Mouse (Mus musculus) heart, embryonic 12.5 days (tissue): Measurements from ENCODE around the gene Ssh3. TPM values are rescaled to one million over a fixed set of nuclear protein-coding genes. Genes with fewer than 3 reads are reported as not detected.

Source experiments
- ATAC-seq: fragments of 200-750 bp; cut with Nextera tagmentation; 2 replicates; pipeline ENCODE4 v1.8.0; 2017; ENCODE audit warnings: moderate TSS enrichment, moderate library complexity; ENCODE audit not compliant: insufficient number of reproducible peaks, low FRiP score
- H3K27ac ChIP-seq: fragments of 300-500 bp; sonication (generic); 2 replicates; pipeline ENCODE4 v1.5.1; 2016; ENCODE audit warnings: mild to moderate bottlenecking, moderate library complexity; ENCODE audit not compliant: poor library complexity, severe bottlenecking
- H3K27me3 ChIP-seq: fragments of 300-500 bp; sonication (generic); replicated peaks from 2 replicates; pipeline ENCODE4 v1.6.1; 2016; ENCODE audit warnings: mild to moderate bottlenecking, moderate library complexity
- H3K36me3 ChIP-seq: fragments of 300-500 bp; sonication (generic); 2 replicates; pipeline ENCODE4 v1.6.1; 2016; ENCODE audit warnings: mild to moderate bottlenecking, moderate library complexity
- H3K4me1 ChIP-seq: fragments of 300-500 bp; sonication (generic); replicated peaks from 2 replicates; pipeline ENCODE4 v1.6.1; 2016; ENCODE audit warnings: mild to moderate bottlenecking
- H3K4me2 ChIP-seq: fragments of 300-500 bp; sonication (generic); 2 replicates; pipeline ENCODE4 v1.6.1; 2016; ENCODE audit warnings: mild to moderate bottlenecking, moderate library complexity
- H3K4me3 ChIP-seq: fragments of 300-500 bp; sonication (generic); 2 replicates; pipeline ENCODE4 v1.5.1; 2016; ENCODE audit warnings: mild to moderate bottlenecking
- H3K9ac ChIP-seq: fragments of 300-500 bp; sonication (generic); 2 replicates; pipeline ENCODE4 v1.6.1; 2016; ENCODE audit warnings: mild to moderate bottlenecking, moderate library complexity
- H3K9me3 ChIP-seq: fragments of 300-500 bp; sonication (generic); replicated peaks from 2 replicates; pipeline ENCODE4 v1.6.1; 2016; ENCODE audit warnings: mild to moderate bottlenecking, moderate library complexity
- WGBS: fragments of 180-500 bp; shearing (Covaris S2); methylation state at CpG from one replicate; pipeline ENCODE4 v1.1.7; 2016; 5-methylcytosine and 5-hydroxymethylcytosine counted together
- microRNA-seq: library from miRNA; unstranded; fragments of <30 nt; microRNA quantifications from one replicate; pipeline ENCODE4, GENCODE M21; 2017
- polyA plus RNA-seq: library from polyadenylated mRNA; unstranded; fragments of >200 nt; fragmentation: Nextera tagmentation; extraction: Ambion mirVana; gene quantifications from 2 replicates; pipeline ENCODE4 v1.2.1, GENCODE M21; 2016

Ssh3 gene
- polyA plus RNA-seq, 1 experiment from 2014 or later = 4.7 TPM

DNA sequence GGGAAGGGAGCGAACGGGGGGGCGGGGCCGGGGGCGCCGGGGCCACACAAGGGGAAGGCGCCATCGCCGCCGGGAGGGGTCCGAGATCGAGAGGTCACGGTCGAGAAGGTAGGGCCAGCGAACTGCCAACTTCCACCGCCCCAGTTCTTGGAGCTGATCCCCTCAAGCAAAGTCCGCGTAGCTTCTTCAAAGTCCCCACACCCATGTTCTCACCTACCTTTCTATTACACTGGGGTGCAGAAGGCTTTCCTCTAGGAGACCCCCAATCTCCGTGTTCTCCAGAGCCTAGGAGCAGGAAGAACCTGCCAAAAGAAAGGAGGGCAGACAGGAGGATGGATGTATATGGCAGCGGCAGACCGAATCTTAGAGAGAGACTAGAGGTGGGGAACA is 53.5 kb downstream of the Ssh3 start:
- peaks cover 57% of the 10 kb centered on the region for H3K4me1 ChIP-seq
- H3K27me3 ChIP-seq = peaks cover 70% of the 10 kb centered on the region

GRCm38 (mm10) chr19:4214771-4215450 is 54.1 kb downstream of the Ssh3 start:
- Histone ChIP-seq H3K4me3 (peak overlapping the region; percentile 67), H3K27me3 (peaks cover 65% of the 10 kb centered on the region), H3K9ac (peak overlapping the region; percentile 81), H3K27ac (peak overlapping the region; percentile 9), H3K9me3 (no peaks in the 10 kb centered on the region), H3K4me1 (peaks cover 51% of the 10 kb centered on the region), H3K4me2 (peak overlapping the region; percentile 91), H3K36me3 (no peaks in the 10 kb centered on the region)
- ATAC-seq = peak; percentile 43; the same call in 1 of the 2 replicates
- under 1% methylated on average over 55 of the region's 81 CpGs for WGBS

More for the DNA sequence above, 53.5 kb downstream of the Ssh3 start:
- ATAC-seq = no peak
- Histone ChIP-seq H3K27ac (no peak overlapping the region), H3K9me3 (no peaks in the 10 kb centered on the region), H3K4me3 (peak overlapping the region; percentile 67), H3K36me3 (no peaks in the 10 kb centered on the region), H3K4me2 (peak overlapping the region; percentile 91), H3K9ac (peak overlapping the region; percentile 81)
- WGBS = 3% methylated on average over 18 of the region's 21 CpGs

- Histone ChIP-seq H3K4me2 (peak within 1 kb of the TSS; percentile 91), H3K4me3 (peak within 1 kb of the TSS; percentile 67), H3K9me3 (no peaks in the 10 kb centered on the region), H3K27ac (peak within 1 kb of the TSS; percentile 9), H3K36me3 (no peaks in the 10 kb centered on the region), H3K27me3 (peaks cover 62% of the 10 kb centered on the region), H3K4me1 (peaks cover 51% of the 10 kb centered on the region), H3K9ac (peak within 1 kb of the TSS; percentile 81)
- under 1% methylated on average over 49 of the region's 49 CpGs for WGBS
- ATAC-seq = peak; percentile 43
Measured at GRCm38 (mm10) chr19:4214071-4214770, 54.8 kb downstream of the Ssh3 start, which contains the start of the genes Clcf1 and AC109138.7. Clcf1 (plus strand) TSS chr19:4214238. AC109138.7 (plus strand) TSS chr19:4214357.

GRCm38 (mm10) chr19:4213524-4213974 is 55.4 kb downstream of the Ssh3 start:
- no peaks in the 10 kb centered on the region for H3K36me3 ChIP-seq

GRCm38 (mm10) chr19:4211891-4212588 is 56.9 kb downstream of the Ssh3 start:
- Histone ChIP-seq H3K9ac (no peak overlapping the region), H3K27me3 (peaks cover 49% of the 10 kb centered on the region), H3K4me2 (no peak overlapping the region), H3K4me3 (no peak overlapping the region), H3K4me1 (peaks cover 40% of the 10 kb centered on the region), H3K27ac (no peak overlapping the region), H3K36me3 (no peaks in the 10 kb centered on the region), H3K9me3 (no peaks in the 10 kb centered on the region)
- no peak for ATAC-seq
- WGBS = 26% methylated on average over 4 of the region's 4 CpGs

More at GRCm38 (mm10) chr19:4213524-4213974, 55.4 kb downstream of the Ssh3 start:
- peaks cover 64% of the 10 kb centered on the region for H3K27me3 ChIP-seq
- no peak overlapping the region for H3K27ac ChIP-seq
- peak overlapping the region; percentile 67 for H3K4me3 ChIP-seq
- no peaks in the 10 kb centered on the region for H3K9me3 ChIP-seq
- peak overlapping the region; percentile 91 for H3K4me2 ChIP-seq
- ATAC-seq = no peak
- peak overlapping the region; percentile 81; the same call in 1 of the 2 replicates for H3K9ac ChIP-seq
- H3K4me1 ChIP-seq = peaks cover 51% of the 10 kb centered on the region
- WGBS = 9% methylated on average over 9 of the region's 9 CpGs

Small RNA genes lying within 50 kb of the gene (microRNA-seq; reads per million reads assigned to microRNA genes)
- gene Gm26115 (not detected), gene Mir6985 (0.71 reads per million)

Other genes starting within 250 kb of the Ssh3 start
- 346 and 369 TPM in 2 replicates for gene Gstp1, start 231.2 kb downstream of the Ssh3 start, polyA plus RNA-seq
- gene Gstp2, start 223.2 kb downstream of the Ssh3 start, polyA plus RNA-seq = 3.6 and 7.1 TPM in 2 replicates
- gene Gstp3, start 209.6 kb downstream of the Ssh3 start, polyA plus RNA-seq = 0.69 TPM in 1 of 2 replicates, not detected in the other
- not detected in 2 replicates for gene Cabp2, start 187.6 kb downstream of the Ssh3 start, polyA plus RNA-seq
- 54.4 and 57.6 TPM in 2 replicates for gene Cdk2ap2, start 172.0 kb downstream of the Ssh3 start, polyA plus RNA-seq
- 23.3 and 23.5 TPM in 2 replicates for gene Pitpnm1, start 169.2 kb downstream of the Ssh3 start, polyA plus RNA-seq
- 80.4 and 82.6 TPM in 2 replicates for gene Aip, start 143.3 kb downstream of the Ssh3 start, polyA plus RNA-seq
- not detected in 2 replicates for gene Gpr152, start 129.4 kb downstream of the Ssh3 start, polyA plus RNA-seq
- gene Cabp4, start 125.1 kb downstream of the Ssh3 start, polyA plus RNA-seq = 0.13 TPM in 1 of 2 replicates, not detected in the other
- gene Coro1b, start 120.6 kb downstream of the Ssh3 start, polyA plus RNA-seq = 115 and 122 TPM in 2 replicates
- gene Ptprcap, start 115.6 kb downstream of the Ssh3 start, polyA plus RNA-seq = 0.73 and 1.1 TPM in 2 replicates
- 52.9 and 55.7 TPM in 2 replicates for gene Rps6kb2, start 105.8 kb downstream of the Ssh3 start, polyA plus RNA-seq
- gene Carns1, start 93.7 kb downstream of the Ssh3 start, polyA plus RNA-seq = 2.5 and 3.6 TPM in 2 replicates
- 1.5 and 1.6 TPM in 2 replicates for gene Tbc1d10c, start 77.9 kb downstream of the Ssh3 start, polyA plus RNA-seq
- 627 and 649 TPM in 2 replicates for gene Ppp1ca, start 77.1 kb downstream of the Ssh3 start, polyA plus RNA-seq
- 22.6 and 23.1 TPM in 2 replicates for gene Rad9a, start 67.5 kb downstream of the Ssh3 start, polyA plus RNA-seq
- gene Clcf1, start 54.9 kb downstream of the Ssh3 start, polyA plus RNA-seq = 1.3 and 1.4 TPM in 2 replicates
- gene AC109138.7, start 54.8 kb downstream of the Ssh3 start, polyA plus RNA-seq = not detected in 2 replicates
- gene Pold4, start 37.3 kb downstream of the Ssh3 start, polyA plus RNA-seq = 16.6 and 19.4 TPM in 2 replicates
- gene Ankrd13d, start 14.0 kb upstream of the Ssh3 start, polyA plus RNA-seq = 1.6 and 2.0 TPM in 2 replicates
- gene Grk2, start 37.0 kb upstream of the Ssh3 start, polyA plus RNA-seq = 12.6 and 15.6 TPM in 2 replicates
- gene Kdm2a, start 129.1 kb upstream of the Ssh3 start, polyA plus RNA-seq = 50.9 and 57.7 TPM in 2 replicates
- 23.8 and 25.6 TPM in 2 replicates for gene Rhod, start 170.3 kb upstream of the Ssh3 start, polyA plus RNA-seq
- gene Syt12, start 208.3 kb upstream of the Ssh3 start, polyA plus RNA-seq = 1.3 TPM in 2 replicates
- not detected in 2 replicates for gene 2010003K11Rik, start 229.4 kb upstream of the Ssh3 start, polyA plus RNA-seq
- gene Pcx, start 241.3 kb upstream of the Ssh3 start, polyA plus RNA-seq = 15.9 and 16.6 TPM in 2 replicates